Mouse (Mus musculus): ENCODE data around the gene Wdfy3. TPM values are rescaled to one million over a fixed set of nuclear protein-coding genes. Genes with fewer than 3 reads are reported as not detected.

The Wdfy3 gene
- polyA plus RNA-seq, 1 experiment from 2014 or later: 29.1 TPM

GRCm38 (mm10) chr5:101816822-101817221 lies 252.9 kb downstream of the Wdfy3 start:
- 63% methylated on average over 7 of the region's 7 CpGs for WGBS
- 0 out of 2 replicates have a peak, but pooled peaks cover 3% of the 10 kb centered on the region for H3K27me3 ChIP-seq
- no peak for ATAC-seq (ENCODE audit: low FRiP score)

GRCm38 (mm10) chr5:101811296-101812169 lies 258.2 kb downstream of the Wdfy3 start:
- ATAC-seq (ENCODE audit: low FRiP score): no peak
- H3K4me2 ChIP-seq: no peak overlapping the region
- H3K27me3 ChIP-seq: no peaks in the 10 kb centered on the region
- H3K9ac ChIP-seq: no peak overlapping the region
- 87% methylated on average over 6 of the region's 6 CpGs for WGBS
- no peaks in the 10 kb centered on the region for H3K9me3 ChIP-seq
- no peaks in the 10 kb centered on the region for H3K36me3 ChIP-seq
- no peak overlapping the region for H3K4me3 ChIP-seq
- no peak overlapping the region for H3K27ac ChIP-seq
- H3K4me1 ChIP-seq (replicated peaks): no peaks in the 10 kb centered on the region

More at GRCm38 (mm10) chr5:101816822-101817221, 252.9 kb downstream of the Wdfy3 start:
- Histone ChIP-seq H3K9me3 (no peaks in the 10 kb centered on the region), H3K36me3 (no peaks in the 10 kb centered on the region), H3K27ac (no peak overlapping the region), H3K4me1 (replicated peaks) (0 out of 2 replicates have a peak, but pooled peaks cover 2% of the 10 kb centered on the region), H3K9ac (no peak overlapping the region), H3K4me2 (no peak overlapping the region), H3K4me3 (no peak overlapping the region)

GRCm38 (mm10) chr5:101802358-101803022 lies 267.2 kb downstream of the Wdfy3 start:
- H3K9ac ChIP-seq: no peak overlapping the region
- no peak overlapping the region for H3K4me2 ChIP-seq
- no peak overlapping the region for H3K27ac ChIP-seq
- H3K36me3 ChIP-seq: no peaks in the 10 kb centered on the region
- no peaks in the 10 kb centered on the region for H3K4me1 ChIP-seq (replicated peaks)
- WGBS: 87% methylated on average over 9 of the region's 9 CpGs
- peaks cover 4% of the 10 kb centered on the region; the same call in 1 of the 2 replicates for H3K9me3 ChIP-seq
- no peak for ATAC-seq (ENCODE audit: low FRiP score)
- no peaks in the 10 kb centered on the region for H3K27me3 ChIP-seq
- no peak overlapping the region for H3K4me3 ChIP-seq

GRCm38 (mm10) chr5:101801891-101802290 lies 267.8 kb downstream of the Wdfy3 start:
- H3K9me3 ChIP-seq: peaks cover 4% of the 10 kb centered on the region; the same call in 1 of the 2 replicates
- H3K4me2 ChIP-seq: no peak overlapping the region
- no peak overlapping the region for H3K9ac ChIP-seq
- no peaks in the 10 kb centered on the region for H3K36me3 ChIP-seq
- no peak overlapping the region for H3K27ac ChIP-seq
- H3K4me3 ChIP-seq: no peak overlapping the region
- no peaks in the 10 kb centered on the region for H3K4me1 ChIP-seq (replicated peaks)
- no peaks in the 10 kb centered on the region for H3K27me3 ChIP-seq
- 71% methylated on average over 2 of the region's 2 CpGs for WGBS
- ATAC-seq (ENCODE audit: low FRiP score): no peak

GRCm38 (mm10) chr5:101792665-101793064 lies 277.1 kb downstream of the Wdfy3 start:
- no peak overlapping the region for H3K27ac ChIP-seq
- ATAC-seq (ENCODE audit: low FRiP score): no peak
- H3K4me3 ChIP-seq: no peak overlapping the region
- no peaks in the 10 kb centered on the region for H3K9me3 ChIP-seq
- no peaks in the 10 kb centered on the region for H3K4me1 ChIP-seq (replicated peaks)
- no peaks in the 10 kb centered on the region for H3K36me3 ChIP-seq
- no peaks in the 10 kb centered on the region for H3K27me3 ChIP-seq
- 87% methylated on average over 4 of the region's 4 CpGs for WGBS
- H3K4me2 ChIP-seq: no peak overlapping the region
- H3K9ac ChIP-seq: no peak overlapping the region

GRCm38 (mm10) chr5:101790560-101790959 lies 279.2 kb downstream of the Wdfy3 start:
- H3K4me3 ChIP-seq: no peak overlapping the region
- no peak for ATAC-seq (ENCODE audit: low FRiP score)
- no peaks in the 10 kb centered on the region for H3K4me1 ChIP-seq (replicated peaks)
- H3K4me2 ChIP-seq: no peak overlapping the region
- 55% methylated on average over 5 of the region's 5 CpGs for WGBS
- no peaks in the 10 kb centered on the region for H3K36me3 ChIP-seq
- no peaks in the 10 kb centered on the region for H3K27me3 ChIP-seq
- no peak overlapping the region for H3K9ac ChIP-seq
- no peaks in the 10 kb centered on the region for H3K9me3 ChIP-seq
- no peak overlapping the region for H3K27ac ChIP-seq

GRCm38 (mm10) chr5:101789770-101790169 lies 280.0 kb downstream of the Wdfy3 start:
- H3K9me3 ChIP-seq: no peaks in the 10 kb centered on the region
- H3K27ac ChIP-seq: no peak overlapping the region
- H3K9ac ChIP-seq: no peak overlapping the region
- H3K4me3 ChIP-seq: no peak overlapping the region
- no peaks in the 10 kb centered on the region for H3K27me3 ChIP-seq
- no peak overlapping the region for H3K4me2 ChIP-seq
- no peaks in the 10 kb centered on the region for H3K4me1 ChIP-seq (replicated peaks)
- ATAC-seq (ENCODE audit: low FRiP score): no peak
- no peaks in the 10 kb centered on the region for H3K36me3 ChIP-seq

- no peaks in the 10 kb centered on the region for H3K9me3 ChIP-seq
- no peak overlapping the region for H3K9ac ChIP-seq
- H3K4me3 ChIP-seq: no peak overlapping the region
- H3K4me1 ChIP-seq (replicated peaks): peaks cover 2% of the 10 kb centered on the region; the same call in 1 of the 2 replicates
- WGBS: 50% methylated on average over 4 of the region's 4 CpGs
- no peaks in the 10 kb centered on the region for H3K27me3 ChIP-seq
- ATAC-seq (ENCODE audit: low FRiP score): no peak
- no peak overlapping the region for H3K27ac ChIP-seq
- H3K36me3 ChIP-seq: no peaks in the 10 kb centered on the region
- H3K4me2 ChIP-seq: no peak overlapping the region
Measured at GRCm38 (mm10) chr5:101785921-101786614, 283.7 kb downstream of the Wdfy3 start.

- H3K4me3 ChIP-seq: no peak overlapping the region
- no peaks in the 10 kb centered on the region for H3K9me3 ChIP-seq
- H3K36me3 ChIP-seq: no peaks in the 10 kb centered on the region
- ATAC-seq (ENCODE audit: low FRiP score): no peak
- WGBS: 94% methylated on average over 2 of the region's 2 CpGs
- H3K4me1 ChIP-seq (replicated peaks): peaks cover 2% of the 10 kb centered on the region; the same call in 1 of the 2 replicates
- H3K27ac ChIP-seq: no peak overlapping the region
- no peak overlapping the region for H3K4me2 ChIP-seq
- H3K9ac ChIP-seq: no peak overlapping the region
- H3K27me3 ChIP-seq: no peaks in the 10 kb centered on the region
Measured at GRCm38 (mm10) chr5:101784787-101785186, 284.9 kb downstream of the Wdfy3 start.

- Histone ChIP-seq H3K9me3 (no peaks in the 10 kb centered on the region), H3K27ac (no peak overlapping the region), H3K36me3 (no peaks in the 10 kb centered on the region), H3K9ac (no peak overlapping the region), H3K27me3 (no peaks in the 10 kb centered on the region), H3K4me2 (no peak overlapping the region), H3K4me3 (no peak overlapping the region), H3K4me1 (replicated peaks) (peaks cover 4% of the 10 kb centered on the region; the same call in 1 of the 2 replicates)
- no peak for ATAC-seq (ENCODE audit: low FRiP score)
- WGBS: 90% methylated on average over 3 of the region's 3 CpGs
Measured at GRCm38 (mm10) chr5:101784328-101784727, 285.4 kb downstream of the Wdfy3 start.
